Mouse (Mus musculus) forebrain, embryonic 14.5 days (tissue): ENCODE results near the gene Fam69b. TPM values are rescaled to one million over a fixed set of nuclear protein-coding genes. Genes with fewer than 3 reads are reported as not detected.
A peak's percentile ranks its signal among the peaks of the same experiment; 100 is the strongest.

Experiments used
- ATAC-seq: fragments of 200-750 bp; cut with Nextera tagmentation; 2 replicates; pipeline ENCODE4 v1.8.0; 2017; ENCODE audit warnings: mild to moderate bottlenecking, moderate library complexity
- DNase-seq: peaks from one replicate; pipeline ENCODE4 v3.0.0-alpha.2; 2015; ENCODE audit warnings: low spot score
- H3K27ac ChIP-seq: fragments of 300-500 bp; sonication (generic); 2 replicates; pipeline ENCODE4 v1.5.1; 2014; ENCODE audit warnings: low read depth, mild to moderate bottlenecking, control low read depth, low read length, moderate library complexity
- H3K27me3 ChIP-seq: fragments of 300-500 bp; sonication (generic); replicated peaks from 2 replicates; pipeline ENCODE4 v1.6.1; 2014; ENCODE audit warnings: low read length, control low read depth, mixed read lengths; ENCODE audit not compliant: control insufficient read depth, insufficient read depth
- H3K36me3 ChIP-seq: fragments of 300-500 bp; sonication (generic); 2 replicates; pipeline ENCODE4 v1.6.1; 2014; ENCODE audit warnings: low read length, control low read depth; ENCODE audit not compliant: control insufficient read depth, insufficient read depth
- H3K4me1 ChIP-seq: fragments of 300-500 bp; sonication (generic); 2 replicates; pipeline ENCODE4 v1.6.1; 2014; ENCODE audit warnings: antibody characterized with exemption, low read length, control low read depth; ENCODE audit not compliant: control insufficient read depth, insufficient read depth
- H3K4me2 ChIP-seq: fragments of 300-500 bp; sonication (generic); 2 replicates; pipeline ENCODE4 v1.6.1; 2014; ENCODE audit warnings: mild to moderate bottlenecking, control low read depth, low read length
- H3K4me3 ChIP-seq: fragments of 300-500 bp; sonication (generic); 2 replicates; pipeline ENCODE4 v1.5.1; 2014; ENCODE audit warnings: low read depth, low read length, control low read depth
- H3K9ac ChIP-seq: fragments of 300-500 bp; sonication (generic); 2 replicates; pipeline ENCODE4 v1.6.1; 2014; ENCODE audit warnings: mild to moderate bottlenecking, low read length, control low read depth, moderate library complexity
- H3K9me3 ChIP-seq: fragments of 300-500 bp; sonication (generic); replicated peaks from 2 replicates; pipeline ENCODE4 v1.6.1; 2016; ENCODE audit warnings: low read length, control low read depth, mixed read lengths; ENCODE audit not compliant: control insufficient read depth
- WGBS: fragments of 180-500 bp; shearing (Covaris S2); extraction: QIAGEN DNeasy Blood & Tissue Kit; methylation state at CpG from one replicate; pipeline ENCODE4 v1.1.7; 2014; 5-methylcytosine and 5-hydroxymethylcytosine counted together
- polyA plus RNA-seq: library from polyadenylated mRNA; unstranded; fragments of >200 nt; fragmentation: Nextera tagmentation; extraction: Ambion mirVana; gene quantifications from 2 replicates; pipeline ENCODE4 v1.2.1, GENCODE M21; 2014

Fam69b gene
- polyA plus RNA-seq = 97.4 and 101 TPM in 2 replicates

GRCm38 (mm10) chr2:26627921-26628739 is at the start of gene Fam69b:
TSS of gene Fam69b (plus strand) at chr2:26628457.
- Histone ChIP-seq H3K4me2 (peak within 1 kb of the TSS; percentile 91), H3K4me1 (peaks cover 20% of the 10 kb centered on the region), H3K36me3 (no peaks in the 10 kb centered on the region), H3K27ac (peak within 1 kb of the TSS; percentile 78), H3K27me3 (no peaks in the 10 kb centered on the region), H3K9ac (peak within 1 kb of the TSS; percentile 97), H3K9me3 (no peaks in the 10 kb centered on the region), H3K4me3 (peak within 1 kb of the TSS; percentile 75)
- WGBS = under 1% methylated on average over 70 of the region's 70 CpGs
- peak; percentile 84 for ATAC-seq
- peak; percentile 97 for DNase-seq

GRCm38 (mm10) chr2:26579714-26580113 is 48.5 kb upstream of the Fam69b start, which contains the start of gene Egfl7:
TSS of gene Egfl7 (plus strand) at chr2:26580014.
- H3K36me3 ChIP-seq = no peaks in the 10 kb centered on the region
- no peak within 1 kb of the TSS for H3K4me2 ChIP-seq
- H3K27me3 ChIP-seq = no peaks in the 10 kb centered on the region
- 0 out of 2 replicates have a peak, but pooled peaks cover 2% of the 10 kb centered on the region for H3K4me1 ChIP-seq
- H3K9ac ChIP-seq = no peak within 1 kb of the TSS
- WGBS = 100% methylated on average over 1 of the region's 1 CpGs
- DNase-seq = no peak
- no peak within 1 kb of the TSS for H3K27ac ChIP-seq
- no peaks in the 10 kb centered on the region for H3K9me3 ChIP-seq
- no peak within 1 kb of the TSS for H3K4me3 ChIP-seq
- ATAC-seq = no peak

GRCm38 (mm10) chr2:26580751-26581150 is 47.5 kb upstream of the Fam69b start:
- DNase-seq (no peak), ATAC-seq (no peak)
- WGBS = 95% methylated on average over 5 of the region's 5 CpGs
- Histone ChIP-seq H3K27me3 (no peaks in the 10 kb centered on the region), H3K27ac (no peak overlapping the region), H3K4me1 (no peaks in the 10 kb centered on the region), H3K9ac (no peak overlapping the region), H3K9me3 (no peaks in the 10 kb centered on the region), H3K4me2 (no peak overlapping the region), H3K4me3 (no peak overlapping the region), H3K36me3 (no peaks in the 10 kb centered on the region)

DNA sequence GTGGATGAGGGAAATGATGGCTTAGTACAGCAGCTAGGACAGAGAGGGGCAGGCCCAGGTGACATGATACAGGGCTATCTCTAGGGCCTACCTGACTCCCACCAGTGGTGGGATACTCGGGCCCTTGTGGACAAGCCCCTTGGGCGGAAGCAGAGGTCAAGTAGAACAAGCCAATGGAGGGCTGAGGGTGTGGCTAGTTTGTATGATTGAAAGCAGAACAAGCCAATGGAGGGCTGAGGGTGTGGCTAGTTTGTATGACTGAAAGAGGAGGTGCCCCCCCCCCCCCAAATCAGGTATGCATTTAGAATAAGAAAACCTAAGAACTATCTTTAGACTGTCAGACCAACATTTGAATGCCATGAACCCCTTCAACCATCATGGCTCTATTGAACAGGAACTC is 46.1 kb upstream of the Fam69b start:
- Histone ChIP-seq H3K27ac (no peak overlapping the region), H3K9me3 (no peaks in the 10 kb centered on the region), H3K36me3 (no peaks in the 10 kb centered on the region), H3K4me2 (no peak overlapping the region), H3K27me3 (no peaks in the 10 kb centered on the region), H3K4me3 (no peak overlapping the region), H3K4me1 (no peaks in the 10 kb centered on the region), H3K9ac (no peak overlapping the region)
- DNase-seq (no peak), ATAC-seq (no peak)
- WGBS = 52% methylated on average over 2 of the region's 2 CpGs

DNA sequence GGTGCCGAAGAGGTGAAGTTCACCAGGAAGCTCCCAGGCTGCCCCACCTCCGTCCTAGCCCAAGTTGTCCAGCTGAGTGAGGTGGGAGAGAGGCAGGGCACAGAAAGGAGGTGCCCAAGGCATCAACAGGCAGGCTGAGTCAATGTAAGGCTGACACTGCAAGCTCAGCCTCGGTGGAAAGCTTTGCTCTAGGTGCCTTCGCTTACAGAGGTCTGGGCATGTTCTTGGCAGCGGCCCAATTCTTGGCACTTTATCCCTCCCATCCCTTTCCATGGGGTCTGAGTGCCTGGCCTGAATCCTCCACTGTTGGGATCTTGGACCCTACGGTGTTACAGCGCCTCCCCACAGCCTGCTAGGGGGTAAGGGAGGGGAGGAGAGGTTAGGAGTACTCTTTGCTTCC is 45.5 kb upstream of the Fam69b start:
- DNase-seq (peak; percentile 34), ATAC-seq (no peak)
- H3K4me3 ChIP-seq = no peak overlapping the region
- no peaks in the 10 kb centered on the region for H3K36me3 ChIP-seq
- no peak overlapping the region for H3K9ac ChIP-seq
- WGBS = 69% methylated on average over 7 of the region's 7 CpGs
- H3K27me3 ChIP-seq = no peaks in the 10 kb centered on the region
- H3K4me2 ChIP-seq = no peak overlapping the region
- H3K27ac ChIP-seq = no peak overlapping the region
- no peaks in the 10 kb centered on the region for H3K4me1 ChIP-seq
- no peaks in the 10 kb centered on the region for H3K9me3 ChIP-seq

DNA sequence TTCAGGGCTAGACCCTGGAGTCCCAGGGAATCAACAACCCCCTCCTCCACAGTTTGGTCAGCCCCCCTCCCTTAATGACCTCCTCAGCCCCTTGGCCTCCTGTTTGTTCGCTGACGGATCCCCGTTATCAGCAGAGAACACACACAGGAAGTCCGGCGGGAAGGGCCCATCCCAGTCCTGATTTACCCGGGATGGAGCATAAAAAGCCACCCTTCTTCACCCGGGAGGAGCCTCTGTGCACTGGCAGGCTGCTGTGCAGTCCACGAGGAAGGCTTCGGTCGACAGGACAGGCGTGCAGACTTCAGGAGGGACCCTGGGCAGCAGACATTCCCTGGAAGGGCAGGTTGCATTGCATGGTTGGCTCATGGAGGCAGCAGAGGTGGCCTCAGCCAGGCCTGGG is 44.6 kb upstream of the Fam69b start:
- H3K27me3 ChIP-seq = no peaks in the 10 kb centered on the region
- no peak overlapping the region for H3K27ac ChIP-seq
- no peak overlapping the region for H3K9ac ChIP-seq
- 72% methylated on average over 11 of the region's 11 CpGs for WGBS
- DNase-seq (no peak), ATAC-seq (no peak)
- no peaks in the 10 kb centered on the region for H3K36me3 ChIP-seq
- no peaks in the 10 kb centered on the region for H3K4me1 ChIP-seq
- no peaks in the 10 kb centered on the region for H3K9me3 ChIP-seq
- H3K4me2 ChIP-seq = no peak overlapping the region
- no peak overlapping the region for H3K4me3 ChIP-seq

- Histone ChIP-seq H3K4me2 (no peak overlapping the region), H3K9ac (peak overlapping the region; percentile 40; the same call in 1 of the 2 replicates), H3K9me3 (no peaks in the 10 kb centered on the region), H3K4me3 (no peak overlapping the region; the same call in 1 of the 2 replicates), H3K27me3 (no peaks in the 10 kb centered on the region), H3K36me3 (no peaks in the 10 kb centered on the region), H3K27ac (peak overlapping the region; percentile 33), H3K4me1 (no peaks in the 10 kb centered on the region)
- 62% methylated on average over 6 of the region's 6 CpGs for WGBS
- DNase-seq = no peak
- ATAC-seq = no peak
These were observed 42.5 kb upstream of the Fam69b start for GRCm38 (mm10) chr2:26585713-26586112.

GRCm38 (mm10) chr2:26586294-26587043 is 41.8 kb upstream of the Fam69b start, which contains the start of gene Gm20532:
TSS of gene Gm20532 (plus strand) at chr2:26586639.
- H3K27ac ChIP-seq = peak within 1 kb of the TSS; percentile 33
- WGBS = 1% methylated on average over 39 of the region's 65 CpGs
- ATAC-seq = peak; percentile 84

More at GRCm38 (mm10) chr2:26586294-26587043, 41.8 kb upstream of the Fam69b start, which contains the start of gene Gm20532:
- Histone ChIP-seq H3K27me3 (no peaks in the 10 kb centered on the region), H3K36me3 (no peaks in the 10 kb centered on the region), H3K9ac (peak within 1 kb of the TSS; percentile 60), H3K9me3 (no peaks in the 10 kb centered on the region), H3K4me2 (peak within 1 kb of the TSS; percentile 66), H3K4me3 (peak within 1 kb of the TSS; percentile 54), H3K4me1 (no peaks in the 10 kb centered on the region)
- peak; percentile 69 for DNase-seq
